Mouse (Mus musculus) ES-E14 (cell line): ENCODE data around the gene Usp36. TPM values are rescaled to one million over a fixed set of nuclear protein-coding genes. Genes with fewer than 3 reads are reported as not detected.

Experiments used
- DNase-seq: peaks from one replicate; pipeline ENCODE4 v3.0.0-alpha.2; 2013; ENCODE audit warnings: low read depth, low spot score
- H3K27ac ChIP-seq: 2 replicates; pipeline ENCODE4 v1.5.1; 2012; ENCODE audit warnings: low read depth, mild to moderate bottlenecking, low read length, moderate library complexity, mixed read lengths; ENCODE audit not compliant: poor library complexity, insufficient read depth, severe bottlenecking
- H3K36me3 ChIP-seq: 2 replicates; pipeline ENCODE4 v1.6.1; 2012; ENCODE audit warnings: mild to moderate bottlenecking, low read length, moderate library complexity, mixed read lengths; ENCODE audit not compliant: control insufficient read depth, poor library complexity, insufficient read depth, severe bottlenecking
- H3K4me1 ChIP-seq, 2 experiments: fragments of 150-350 bp in 1 of 2; sonication (generic) in 1 of 2; 2 replicates each; pipeline ENCODE4 v1.6.1; 2012; ENCODE audit warnings: low read length in 2 of 2, mild to moderate bottlenecking in 1 of 2, mixed read lengths in 1 of 2; ENCODE audit not compliant: control insufficient read depth in 2 of 2, insufficient read depth in 2 of 2, poor library complexity in 1 of 2
- H3K4me3 ChIP-seq, 2 experiments: fragments of 150-350 bp in 1 of 2; sonication (generic) in 1 of 2; 2 replicates each; pipeline ENCODE4 v1.5.1; 2012; ENCODE audit warnings: low read length in 2 of 2, low read depth in 1 of 2, mild to moderate bottlenecking in 1 of 2, mixed read lengths in 1 of 2; ENCODE audit not compliant: insufficient read depth in 1 of 2, poor library complexity in 1 of 2, severe bottlenecking in 1 of 2
- H3K9ac ChIP-seq: 2 replicates; pipeline ENCODE4 v1.6.1; 2012; ENCODE audit warnings: low read depth, mild to moderate bottlenecking, low read length, mixed read lengths; ENCODE audit not compliant: poor library complexity, insufficient read depth, severe bottlenecking
- H3K9me3 ChIP-seq: fragments of 150-350 bp; sonication (generic); 2 replicates; pipeline ENCODE4 v1.6.1; 2012; ENCODE audit warnings: low read depth, mild to moderate bottlenecking, low read length; ENCODE audit not compliant: control insufficient read depth, insufficient read depth
- CHD2 ChIP-seq: IDR thresholded peaks from 2 replicates; pipeline ENCODE4 v1.6.1; 2014; ENCODE audit warnings: mild to moderate bottlenecking, low read depth, low read length, inconsistent platforms
- HCFC1 ChIP-seq: IDR thresholded peaks from 2 replicates; pipeline ENCODE4 v1.6.1; 2012; ENCODE audit warnings: low read length, inconsistent platforms, borderline replicate concordance; ENCODE audit not compliant: insufficient read depth
- MAFK ChIP-seq: IDR thresholded peaks from 2 replicates; pipeline ENCODE4 v1.6.1; 2014; ENCODE audit warnings: mild to moderate bottlenecking, low read depth, low read length, inconsistent platforms; ENCODE audit not compliant: insufficient read depth
- ZC3H11A ChIP-seq: IDR thresholded peaks from 2 replicates; pipeline ENCODE4 v1.6.1; 2012; ENCODE audit warnings: low read depth, mild to moderate bottlenecking, inconsistent platforms, low read length, borderline replicate concordance
- ZNF384 ChIP-seq: IDR thresholded peaks from 2 replicates; pipeline ENCODE4 v1.6.1; 2012; ENCODE audit warnings: low read depth, low read length, inconsistent platforms
- in situ Hi-C, 2 experiments: fragments of 600-800 bp; cut with MboI; formaldehyde crosslinking; loops; one replicate each; pipeline ENCODE4 v1.15.1; 2025; ENCODE audit warnings: low sequenced_read_pairs in 2 of 2, inconsistent platforms in 1 of 2; ENCODE audit not compliant: unreplicated experiment in 2 of 2
- total RNA-seq: library from RNA; depleted of rRNA; stranded (reverse); fragments of 300-350 nt; gene quantifications from 2 replicates; pipeline ENCODE4 v1.2.3, GENCODE M21; 2012; rRNA removed

The Usp36 gene
- total RNA-seq, 1 experiment: 41.7 TPM

DNA sequence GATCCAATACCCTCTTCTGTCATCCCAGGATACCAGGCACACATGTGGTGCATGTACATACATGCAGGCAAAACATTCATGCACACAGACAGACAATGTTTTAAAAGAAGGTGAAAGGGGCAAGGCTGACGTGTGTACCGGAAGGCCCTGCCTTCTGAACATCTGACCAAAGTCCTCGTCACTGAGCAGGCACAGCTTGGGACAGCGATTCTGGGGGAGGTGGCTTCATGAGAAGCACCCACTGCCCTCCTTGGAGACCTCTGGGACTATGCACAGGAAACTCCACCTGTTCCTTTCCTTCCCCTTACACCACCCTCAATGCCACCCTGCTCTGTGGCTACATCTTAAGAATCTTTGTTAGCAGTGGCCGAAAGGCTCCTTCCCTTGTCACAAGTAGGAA lies 79.1 kb downstream of the Usp36 start:
- H3K4me3 ChIP-seq: no peak overlapping the region
- no peaks in the 10 kb centered on the region for H3K9me3 ChIP-seq
- in situ Hi-C loops: no loop called here
- no peak overlapping the region for H3K27ac ChIP-seq
- no peak for DNase-seq
- H3K36me3 ChIP-seq: no peaks in the 10 kb centered on the region
- H3K4me1 ChIP-seq: peaks cover 6 to 13% of the 10 kb centered on the region in 2 experiments; a peak in 2 of 4 replicates
- TF ChIP-seq HCFC1 (no peak), ZC3H11A (no peak), ZNF384 (no peak), CHD2 (no peak), MAFK (no peak)
- H3K9ac ChIP-seq: no peak overlapping the region

GRCm38 (mm10) chr11:118210116-118210515 lies 79.9 kb downstream of the Usp36 start:
- Histone ChIP-seq H3K9me3 (no peaks in the 10 kb centered on the region), H3K27ac (no peak overlapping the region), H3K9ac (no peak overlapping the region), H3K36me3 (no peaks in the 10 kb centered on the region), H3K4me3 (no peak overlapping the region), H3K4me1 (peaks cover 6 to 13% of the 10 kb centered on the region in 2 experiments; a peak in 2 of 4 replicates)
- TF ChIP-seq ZNF384 (no peak), ZC3H11A (no peak), MAFK (no peak), CHD2 (no peak)
- no peak for DNase-seq
- in situ Hi-C loops: no loop called here

Other genes with a start within 250 kb of the Usp36 start
- gene Dnah17, start 159.6 kb downstream of the Usp36 start, total RNA-seq: 0.40 and 1.0 TPM in 2 replicates
- gene Cyth1, start 41.7 kb downstream of the Usp36 start, total RNA-seq: 3.8 and 6.3 TPM in 2 replicates
- 0.49 and 0.95 TPM in 2 replicates for gene Cep295nl, start 52.3 kb upstream of the Usp36 start, total RNA-seq
- gene Timp2, start 65.5 kb upstream of the Usp36 start, total RNA-seq: 24.0 and 52.4 TPM in 2 replicates
- 1.5 and 3.0 TPM in 2 replicates for gene Lgals3bp, start 111.8 kb upstream of the Usp36 start, total RNA-seq
- 45.4 and 59.4 TPM in 2 replicates for gene Cant1, start 128.8 kb upstream of the Usp36 start, total RNA-seq
- gene C1qtnf1, start 138.0 kb upstream of the Usp36 start, total RNA-seq: 0.36 and 0.48 TPM in 2 replicates
- 10.8 and 16.2 TPM in 2 replicates for gene Engase, start 186.6 kb upstream of the Usp36 start, total RNA-seq